Mouse (Mus musculus) embryonic stem cell, embryonic (primary cell): ENCODE measurements around the gene Clec4e.
"Not testable (repeated sequence)": the region's sequence is repeated elsewhere in the genome, so short reads cannot be mapped to it uniquely, and the experiment has no call there.

Source experiments
- CTCF ChIA-PET, 4 experiments: fragments of 300-600 bp in 2 of 4; fragments of 350-600 bp in 2 of 4; sonication (Branson Sonifier 250); formaldehyde crosslinking; loops; one replicate each; lab custom pipeline; 2022; ENCODE audit warnings: inconsistent platforms in 2 of 4; lab: Charles Lee
- POLR2A ChIA-PET, 4 experiments: fragments of 300-600 bp in 2 of 4; fragments of 350-600 bp in 2 of 4; sonication (Branson Sonifier 250); formaldehyde crosslinking; loops; one replicate each; lab custom pipeline; 2022; ENCODE audit warnings: antibody characterized with exemption in 4 of 4, inconsistent platforms in 1 of 4; lab: Charles Lee

The Clec4e gene

DNA sequence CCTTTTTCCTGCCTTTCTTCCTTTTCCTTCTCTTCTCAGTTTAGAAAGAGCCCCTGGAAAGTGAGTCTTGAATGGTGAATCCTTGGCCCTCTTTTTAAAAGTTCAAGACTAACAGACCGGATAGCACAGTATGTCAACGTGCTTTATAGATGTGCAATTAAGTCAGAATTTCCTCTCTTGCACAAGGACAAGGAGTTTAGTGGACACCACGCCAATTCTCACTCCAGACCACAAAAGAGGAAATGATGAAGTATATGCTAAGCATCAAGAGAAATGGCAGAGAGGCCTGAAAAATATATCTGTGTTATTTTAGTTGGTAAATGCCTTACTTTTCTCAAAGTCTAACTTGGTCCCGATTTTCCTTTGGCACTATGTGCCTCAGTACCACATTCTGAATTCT, at the start of gene Clec4e:
TSS of gene Clec4e (minus strand) at position 118 of the 400 bp plus-strand sequence.
- ChIA-PET POLR2A (no interaction called here), CTCF (no interaction called here)

DNA sequence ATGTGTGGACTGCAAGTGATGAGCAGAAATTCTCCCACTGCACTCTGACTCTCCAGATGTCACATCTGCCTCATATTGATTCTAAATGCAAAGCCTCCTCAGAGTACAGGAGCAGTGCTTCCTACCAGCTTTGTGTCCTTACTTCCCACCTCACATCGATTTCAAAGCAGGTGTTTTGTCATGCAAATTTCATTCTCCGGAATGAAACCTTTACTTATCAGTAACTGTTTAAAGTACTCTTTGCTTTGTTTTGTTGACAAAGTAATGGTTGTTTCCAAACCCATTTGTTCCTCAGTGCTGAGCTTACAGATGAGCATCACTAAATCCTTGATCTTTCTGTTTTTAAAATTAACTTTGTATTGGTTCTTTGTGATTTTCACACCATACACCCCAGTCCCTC, 42.8 kb upstream of the Clec4e start:
- ChIA-PET POLR2A (interaction anchor here in 1 of 4 experiments (0.6 kb wide), 1 partner anchor 567 kb away, joined by 3 read pairs; no protein-coding TSS in a partner anchor), CTCF (no interaction called here)

DNA sequence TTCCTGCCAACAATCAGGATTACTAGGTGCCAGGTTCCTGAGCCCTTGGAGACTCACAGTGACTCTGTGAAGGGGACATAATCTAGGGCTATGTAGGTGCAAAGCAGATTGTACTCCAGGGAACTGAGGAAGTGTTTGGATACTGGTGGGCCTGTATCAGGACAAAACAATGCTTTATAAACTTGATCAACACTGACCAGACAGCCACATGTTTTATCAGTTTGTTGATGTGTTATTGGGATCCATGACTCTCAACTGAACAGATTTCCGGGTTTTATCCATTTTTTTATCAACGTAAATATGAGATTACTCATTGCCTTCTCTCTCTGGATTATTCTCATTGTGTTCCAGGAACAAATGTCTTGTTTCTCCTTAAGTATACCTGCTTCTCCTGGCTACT, 18.4 kb upstream of the Clec4e start, which contains the start of gene Vmn2r19:
TSS of gene Vmn2r19 (plus strand) at position 301 of the 400 bp plus-strand sequence.
- ChIA-PET POLR2A (no interaction called here), CTCF (interaction anchor here in 1 of 4 experiments (0.6 kb wide), 1 partner anchor 53 kb away, joined by 7 read pairs; no protein-coding TSS in a partner anchor)

DNA sequence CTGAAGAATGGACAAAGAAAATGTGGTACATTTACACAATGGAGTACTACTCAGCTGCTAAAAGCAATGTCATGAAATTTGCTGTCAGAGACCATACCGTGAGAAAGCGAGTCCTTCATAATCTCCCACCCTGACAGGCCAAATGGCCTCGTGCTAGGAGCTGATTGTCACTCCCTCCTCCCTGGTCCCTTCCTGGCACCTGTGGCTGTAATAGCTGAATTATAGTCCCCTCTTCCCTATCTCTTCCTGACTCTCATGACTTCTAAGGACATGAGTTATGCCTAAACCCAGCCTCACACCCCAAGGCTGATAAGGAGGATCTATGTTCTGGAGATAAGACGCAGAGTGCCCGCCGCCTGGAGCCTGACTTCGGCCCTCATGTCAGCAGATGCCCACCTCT, 16.6 kb upstream of the Clec4e start:
- CTCF ChIA-PET = not testable (repeated sequence)

DNA sequence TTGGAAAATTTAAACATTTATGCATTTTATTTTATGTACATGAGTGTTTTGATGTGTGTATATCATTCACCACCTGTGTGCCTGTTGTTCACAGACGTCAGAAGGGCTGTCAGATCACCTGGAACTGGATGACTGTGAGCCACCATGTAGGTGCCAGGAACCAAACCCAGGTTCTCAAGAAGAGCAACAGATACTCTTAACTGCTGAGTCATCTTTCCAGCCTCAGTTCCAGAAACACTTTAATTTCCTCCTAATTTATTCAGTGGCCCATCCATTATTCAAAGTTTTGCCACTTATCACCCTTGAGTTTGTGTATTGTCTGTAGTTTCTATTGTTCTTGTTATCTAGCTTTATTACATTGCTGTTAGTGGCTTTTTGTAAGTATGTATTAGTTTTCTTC, 7.0 kb upstream of the Clec4e start:
- ChIA-PET CTCF (no interaction called here), POLR2A (interaction anchor here in 1 of 4 experiments (0.7 kb wide), 1 partner anchor 532 kb away, joined by 3 read pairs; no protein-coding TSS in a partner anchor)

More for the DNA sequence above, 16.6 kb upstream of the Clec4e start:
- POLR2A ChIA-PET = interaction anchor here in 1 of 4 experiments (0.6 kb wide), 1 partner anchor 431 kb away, joined by 6 read pairs; no protein-coding TSS in a partner anchor

DNA sequence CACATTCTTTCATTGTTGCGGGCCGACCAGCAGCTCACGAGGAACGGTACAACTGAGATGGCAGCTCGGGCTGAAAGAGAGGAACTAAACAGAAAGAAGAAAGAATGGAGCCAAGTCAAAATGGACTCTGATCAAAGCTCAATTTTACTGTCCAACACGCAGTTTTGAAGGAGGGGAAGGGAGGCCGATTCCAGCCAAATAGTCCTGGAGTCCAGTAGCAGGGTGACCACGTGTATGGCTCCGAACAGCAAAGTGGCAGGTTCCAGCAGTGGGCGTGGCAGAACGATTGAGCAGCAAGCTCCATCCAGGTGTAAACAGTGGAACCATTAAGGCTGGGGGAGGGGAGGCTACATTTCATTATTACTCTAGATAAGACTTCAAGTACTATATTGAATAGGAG, 3.8 kb upstream of the Clec4e start:
- ChIA-PET POLR2A (interaction anchor here in 1 of 4 experiments (0.6 kb wide), 1 partner anchor 408 kb away, joined by 4 read pairs; no protein-coding TSS in a partner anchor), CTCF (interaction anchor here in 2 of 4 experiments (0.6 to 0.7 kb wide), 2 partner anchors 459 to 774 kb away, joined by 3 to 5 read pairs; no protein-coding TSS in a partner anchor)

DNA sequence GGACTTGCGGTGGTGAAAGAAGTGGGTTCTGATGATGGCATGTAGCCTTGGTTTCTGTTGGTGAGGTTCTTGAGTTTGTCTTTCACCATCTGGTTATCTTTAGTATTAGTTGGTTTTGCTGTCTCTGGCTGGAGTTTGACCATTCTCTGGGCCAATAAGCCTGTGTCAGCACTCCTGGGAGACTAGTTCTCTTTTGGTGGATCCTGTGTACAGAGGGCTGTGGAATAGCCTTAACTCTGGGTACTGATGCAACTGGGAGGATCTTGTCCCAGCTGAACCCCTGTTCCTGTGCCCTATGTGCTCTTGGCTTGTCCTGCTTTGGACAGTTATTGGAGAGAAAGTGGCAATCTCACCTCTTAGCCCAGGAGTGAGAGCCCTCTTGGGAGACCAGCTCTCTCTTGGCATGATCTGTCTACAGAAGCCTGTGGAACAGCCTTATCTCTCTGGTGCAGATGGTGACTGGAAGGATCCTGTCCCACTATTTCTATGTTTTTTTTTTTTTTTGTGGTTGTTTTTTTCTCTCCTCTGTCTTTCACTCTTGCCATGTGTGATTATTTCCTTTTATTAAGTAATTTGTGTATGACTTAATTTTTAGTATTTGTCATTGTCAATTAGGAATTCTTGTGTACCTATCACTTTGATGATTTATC, 3.2 kb upstream of the Clec4e start:
- POLR2A ChIA-PET = no interaction called here
- CTCF ChIA-PET = interaction anchor here in 1 of 4 experiments (0.7 kb wide), 1 partner anchor 459 kb away, joined by 3 read pairs; no protein-coding TSS in a partner anchor

DNA sequence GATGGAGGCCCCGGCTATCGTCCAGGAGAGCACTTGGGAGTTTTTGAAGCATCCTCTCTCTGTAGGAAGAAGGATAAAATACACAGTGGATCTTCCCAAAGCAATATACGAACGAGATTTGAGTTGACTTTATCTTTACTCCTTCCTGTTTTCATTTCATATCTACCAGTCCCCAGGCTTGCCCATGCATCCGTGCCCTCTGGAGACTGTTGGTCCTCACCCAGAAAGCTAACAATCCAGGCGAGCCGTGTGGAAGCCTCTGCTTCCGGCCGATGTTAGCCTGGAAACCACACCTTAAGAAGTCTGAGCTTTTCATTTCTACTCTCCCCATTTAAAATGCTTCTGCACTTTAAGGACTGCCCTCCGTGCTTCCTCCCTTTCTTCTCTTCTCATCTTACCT, 739 bp downstream of the Clec4e start:
- ChIA-PET POLR2A (no interaction called here), CTCF (interaction anchor here in 1 of 4 experiments (0.6 kb wide), 1 partner anchor 415 kb away, joined by 3 read pairs; the partner anchor contains the start of gene Necap1)

DNA sequence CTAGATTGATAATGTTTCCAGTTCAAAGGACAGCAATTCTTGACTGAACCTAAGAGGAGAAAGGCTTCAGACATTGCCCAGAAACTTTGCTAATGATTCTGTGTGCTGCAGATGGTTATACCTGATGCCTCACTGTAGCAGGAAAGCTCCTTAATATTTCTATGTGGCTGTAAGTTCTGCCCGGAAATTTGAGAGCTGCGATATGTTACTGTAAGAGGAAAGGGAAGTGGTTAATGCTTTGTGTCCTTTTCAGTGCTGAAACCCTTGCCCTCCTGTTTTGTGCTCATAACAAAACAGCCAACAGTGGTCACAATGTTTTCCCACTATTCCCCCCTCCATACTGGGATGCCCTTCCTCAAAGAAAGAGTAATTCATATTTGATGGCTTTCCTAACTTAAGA, 3.4 kb downstream of the Clec4e start:
- POLR2A ChIA-PET = no interaction called here

DNA sequence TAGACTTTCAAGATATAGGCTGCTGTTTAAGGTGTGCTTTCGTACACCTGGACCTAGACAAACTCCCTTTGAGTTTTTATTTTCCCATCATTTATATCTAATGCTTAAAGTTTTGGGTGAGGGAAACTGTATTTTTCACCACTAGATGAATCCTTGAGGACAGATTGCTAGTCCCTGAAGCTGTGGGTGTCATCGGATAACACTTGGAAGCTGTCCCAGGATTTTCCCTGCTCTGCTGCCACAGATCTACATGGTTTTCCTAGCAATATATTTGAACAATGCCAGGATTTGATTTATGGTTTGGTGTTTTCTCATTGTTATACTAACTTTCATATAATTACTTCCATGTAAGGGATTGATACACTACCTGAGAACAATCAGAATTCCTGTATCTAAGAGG, 10.2 kb downstream of the Clec4e start:
- POLR2A ChIA-PET = no interaction called here
- CTCF ChIA-PET = no interaction called here

More for the DNA sequence above, 3.4 kb downstream of the Clec4e start:
- CTCF ChIA-PET = no interaction called here

DNA sequence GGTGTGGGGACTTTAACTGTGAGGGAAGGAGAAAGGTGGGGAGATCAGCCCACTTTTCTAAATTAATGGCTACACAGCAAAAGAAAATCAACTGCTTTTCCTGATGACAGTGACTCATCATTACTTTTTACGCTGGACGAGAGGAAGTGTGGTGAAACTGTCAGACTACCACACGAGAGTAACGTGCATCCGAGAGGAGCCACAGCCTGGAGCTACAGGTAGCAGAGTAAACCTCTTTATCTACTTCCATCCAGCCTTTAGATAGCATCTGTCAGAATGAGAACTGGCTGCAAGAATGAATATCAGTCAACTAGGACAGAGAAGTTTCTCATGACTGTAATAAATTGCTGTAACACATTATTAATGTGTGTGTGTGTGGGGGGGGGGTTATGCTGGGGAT, 22.7 kb downstream of the Clec4e start:
- CTCF ChIA-PET = no interaction called here
- POLR2A ChIA-PET = no interaction called here

DNA sequence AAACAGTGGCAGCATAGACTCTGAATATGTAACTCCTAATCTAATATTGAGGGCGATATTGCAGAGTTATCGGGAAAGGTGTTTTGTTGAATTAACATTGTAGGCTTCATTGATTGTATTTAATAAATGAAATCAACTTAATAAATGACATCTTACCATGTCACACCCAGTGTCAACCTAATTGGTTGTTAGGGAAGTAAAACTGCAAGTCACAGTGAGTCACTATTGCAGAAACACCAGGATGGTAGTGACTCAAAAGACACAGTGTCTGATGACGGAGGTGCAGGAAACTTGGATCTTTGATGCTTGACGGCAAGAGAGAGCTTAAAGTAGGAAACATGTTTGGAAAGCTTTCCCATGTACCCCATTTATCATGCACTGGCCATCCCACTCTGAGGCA, 23.9 kb downstream of the Clec4e start:
- CTCF ChIA-PET = no interaction called here

DNA sequence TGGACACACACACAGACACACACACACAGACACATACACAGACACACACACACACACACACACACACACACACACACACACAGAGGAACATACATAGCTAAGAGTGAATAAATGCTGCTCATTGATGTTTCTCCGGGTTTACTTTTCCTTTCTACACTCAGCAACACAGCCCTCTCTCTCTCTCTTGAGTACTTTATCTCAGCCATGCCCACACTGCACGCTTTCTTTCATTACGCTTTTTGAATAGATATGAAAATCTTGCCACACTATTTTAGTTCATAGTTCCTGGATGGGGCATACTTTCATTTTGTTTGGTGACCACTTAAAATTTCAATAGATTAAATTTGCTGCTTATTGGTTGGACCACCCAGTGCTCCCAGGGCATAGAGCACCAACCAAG, 25.5 kb downstream of the Clec4e start:
- ChIA-PET POLR2A (no interaction called here), CTCF (no interaction called here)

More for the DNA sequence above, 23.9 kb downstream of the Clec4e start:
- POLR2A ChIA-PET = no interaction called here

DNA sequence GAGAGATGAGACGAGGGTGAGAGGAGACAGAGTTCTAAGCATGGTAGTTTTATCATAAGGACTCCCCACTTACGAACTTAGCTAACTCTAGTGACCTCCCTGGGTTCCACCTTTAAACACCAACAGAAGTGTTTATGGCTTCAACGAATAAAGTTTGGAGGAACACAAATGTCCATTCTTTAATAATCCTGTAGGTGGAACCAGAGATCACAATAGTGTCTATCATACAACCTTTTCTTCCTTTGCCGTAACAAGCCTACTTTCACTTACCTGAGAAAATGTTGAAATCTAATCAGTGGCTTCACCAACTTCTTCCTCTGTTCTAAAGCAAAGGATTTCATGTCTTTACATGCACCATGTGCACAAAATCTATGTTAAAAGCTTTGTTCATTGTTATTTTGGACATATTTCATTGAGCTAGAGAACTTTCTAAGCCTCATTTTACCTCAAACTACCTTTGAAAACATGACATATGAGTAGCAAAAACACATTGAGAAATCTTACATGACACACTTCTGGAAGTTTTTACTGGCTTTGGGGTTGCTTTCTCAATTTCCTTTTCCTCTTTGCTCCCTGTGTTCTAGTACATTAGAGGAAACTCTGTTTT, 28.0 kb downstream of the Clec4e start, which contains the start of gene Clec4d:
TSS of gene Clec4d (plus strand) at position 557 of the 607 bp plus-strand sequence.
- ChIA-PET POLR2A (no interaction called here), CTCF (no interaction called here)

DNA sequence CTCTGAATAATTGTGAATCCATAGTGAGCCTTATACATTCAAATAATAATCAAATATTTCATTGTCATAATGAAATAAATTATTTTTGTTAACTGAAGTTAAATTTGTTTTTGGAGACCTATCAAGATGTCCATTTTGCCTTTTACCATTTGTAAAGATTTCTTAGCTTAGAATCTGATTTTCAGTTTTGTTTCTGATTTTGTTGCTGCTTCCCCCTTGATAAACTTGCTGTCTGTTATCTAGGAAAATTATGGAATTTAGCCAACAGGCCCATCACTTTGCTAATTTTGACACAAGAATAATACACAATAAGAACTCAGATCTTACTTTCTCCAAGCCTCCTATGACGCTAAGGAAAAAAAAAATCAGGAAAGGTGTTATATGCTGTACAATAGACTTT, 28.8 kb downstream of the Clec4e start:
- POLR2A ChIA-PET = interaction anchor here in 1 of 4 experiments (0.6 kb wide), 1 partner anchor 999 kb away, joined by 5 read pairs; no protein-coding TSS in a partner anchor
- CTCF ChIA-PET = no interaction called here

DNA sequence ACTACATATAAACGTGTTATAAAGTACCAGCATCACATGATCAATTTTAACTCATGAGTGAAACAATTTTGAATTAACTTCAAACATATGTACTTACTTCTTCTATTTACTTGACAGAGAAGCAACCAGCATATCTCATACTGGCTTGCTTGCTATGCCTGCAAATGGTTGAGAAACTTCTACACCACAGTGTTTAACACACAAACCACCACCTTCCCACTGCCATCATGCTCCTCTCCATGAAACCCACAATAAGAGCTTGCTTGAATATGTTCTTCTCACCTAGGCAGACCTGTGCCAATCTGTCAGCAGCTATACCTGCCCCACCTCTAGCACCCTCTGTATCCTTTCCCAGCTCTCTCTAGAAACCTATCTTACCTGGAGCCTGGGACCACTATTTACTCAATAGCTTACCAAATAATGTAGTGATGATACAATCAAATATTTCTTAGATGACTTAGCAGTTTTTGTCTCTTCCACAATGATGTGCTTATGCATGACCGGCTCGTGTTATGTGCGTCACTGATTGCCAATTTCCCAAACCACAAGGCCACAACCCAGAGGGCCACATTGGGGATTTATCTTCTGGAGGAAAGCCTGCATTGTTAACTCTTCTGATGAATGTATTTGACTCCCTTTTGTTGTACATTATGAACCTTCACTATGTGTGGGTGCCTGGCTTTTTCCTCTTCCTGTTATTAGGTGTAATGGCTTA, 29.6 kb downstream of the Clec4e start:
- ChIA-PET POLR2A (no interaction called here), CTCF (no interaction called here)

DNA sequence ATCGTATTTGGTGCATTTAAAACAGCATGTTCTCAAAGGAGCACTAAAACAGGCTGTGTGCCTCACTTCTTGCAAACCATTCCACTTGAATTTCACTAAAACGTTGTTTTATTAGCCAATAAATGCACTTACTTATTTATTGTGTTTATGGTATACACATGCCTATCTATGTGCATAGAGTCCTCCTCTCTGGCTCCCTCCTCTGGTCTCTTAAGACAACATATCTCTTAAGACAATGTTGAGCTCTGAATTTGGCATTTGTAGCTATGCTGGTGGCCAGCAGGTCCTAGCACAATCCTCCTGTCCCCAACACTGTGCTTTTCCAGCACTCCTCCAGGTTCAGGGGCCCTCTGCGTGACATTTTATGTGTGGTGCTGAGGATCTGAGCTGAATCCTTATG, 30.7 kb downstream of the Clec4e start:
- CTCF ChIA-PET = interaction anchor here (0.5 to 1.0 kb wide), 7 partner anchors 294 to 1385 kb away, joined by 3 to 6 read pairs (median 3); no protein-coding TSS in a partner anchor
- POLR2A ChIA-PET = interaction anchor here in 1 of 4 experiments (0.5 to 0.6 kb wide), 2 partner anchors 380 to 1948 kb away, joined by 3 read pairs; no protein-coding TSS in a partner anchor

DNA sequence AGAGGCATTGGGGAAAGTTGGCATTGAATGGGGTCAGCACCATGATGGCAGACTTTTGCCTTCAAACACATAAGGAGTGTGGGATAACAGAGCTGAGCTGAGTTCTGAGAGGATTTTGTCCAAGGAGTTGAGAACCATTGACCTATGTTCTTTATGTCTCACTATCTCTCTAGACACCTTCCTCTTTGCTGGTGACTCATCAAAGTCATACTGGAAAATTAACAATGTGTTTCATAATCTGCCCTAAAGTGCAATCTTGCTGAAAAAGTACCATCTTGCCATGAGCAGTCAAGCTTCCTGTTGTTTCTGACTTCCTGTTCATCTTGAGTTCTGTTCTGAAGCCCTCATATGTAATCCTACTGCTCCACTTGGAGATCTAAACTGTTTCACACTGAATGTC, 36.9 kb downstream of the Clec4e start:
- CTCF ChIA-PET = no interaction called here
- POLR2A ChIA-PET = no interaction called here

DNA sequence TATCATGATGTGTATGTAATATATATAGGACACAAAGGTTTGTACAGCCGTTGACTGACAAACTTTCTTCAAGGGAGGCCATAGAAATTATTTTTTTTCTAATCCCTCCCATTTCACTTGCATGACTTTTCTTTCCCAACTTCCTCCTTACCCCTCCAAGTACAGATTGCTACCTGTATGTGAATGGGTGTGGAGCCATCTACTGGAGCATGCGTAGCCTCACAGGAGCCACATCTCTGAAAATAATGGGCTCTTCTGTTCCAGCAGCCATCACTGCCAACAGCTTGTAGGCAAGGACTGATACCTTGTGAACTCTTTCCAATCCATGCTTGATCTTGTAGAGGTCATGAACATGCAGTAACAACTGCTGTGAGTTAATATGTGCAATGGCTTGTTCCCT, 40.8 kb downstream of the Clec4e start:
- POLR2A ChIA-PET = not testable (repeated sequence)
- CTCF ChIA-PET = interaction anchor here in 1 of 4 experiments (0.6 kb wide), 1 partner anchor 357 kb away, joined by 3 read pairs; no protein-coding TSS in a partner anchor
